Mouse (Mus musculus) small intestine, adult 2 months (tissue): ENCODE data around the gene Dnaic1.

ENCODE experiments used
- CTCF ChIP-seq: fragments of 200-500 bp; IDR thresholded peaks from 2 replicates; pipeline ENCODE4 v1.5.1; 2012; ENCODE audit warnings: low read depth, mild to moderate bottlenecking, control low read depth, inconsistent platforms, low read length, moderate library complexity, mixed read lengths; ENCODE audit not compliant: insufficient replicate concordance, insufficient read length; ENCODE audit errors: extremely low read depth
- POLR2A ChIP-seq: fragments of 200-500 bp; IDR thresholded peaks from 2 replicates; pipeline ENCODE4 v1.6.1; 2012; ENCODE audit warnings: low read depth, mild to moderate bottlenecking, control low read depth, inconsistent platforms, low read length, moderate library complexity

GRCm38 (mm10) chr4:41639913-41640507 lies 70.4 kb downstream of the Dnaic1 start, which contains the start of gene Enho:
- TF ChIP-seq CTCF, result no peak
- no peak for TF ChIP-seq POLR2A
